Mouse (Mus musculus) right cerebral cortex, postnatal 10 days (tissue): ENCODE measurements around the gene Vmn1r207-ps.
"Not testable (repeated sequence)": the region's sequence is repeated elsewhere in the genome, so short reads cannot be mapped to it uniquely, and the experiment has no call there.

ENCODE experiments used
- DNase-seq, 2 experiments: peaks; one replicate each; pipeline ENCODE4 v3.0.0; 2021; ENCODE audit warnings: low spot score in 2 of 2

The Vmn1r207-ps gene

GRCm38 (mm10) chr13:22729529-22729928, at the start of gene Vmn1r207-ps:
Gene Vmn1r207-ps, minus strand, starts transcription at chr13:22729629.
- DNase-seq, result not testable (repeated sequence)

- not testable (repeated sequence) for DNase-seq
Observed at GRCm38 (mm10) chr13:22777300-22777699, 47.9 kb upstream of the Vmn1r207-ps start, which contains the start of gene Vmn1r208. Gene Vmn1r208, minus strand, starts transcription at chr13:22777400.

- DNase-seq, result not testable (repeated sequence)
Observed at GRCm38 (mm10) chr13:22771592-22771991, 42.2 kb upstream of the Vmn1r207-ps start.

GRCm38 (mm10) chr13:22747524-22747923, 18.1 kb upstream of the Vmn1r207-ps start:
- no peak for DNase-seq

GRCm38 (mm10) chr13:22706947-22707346, 22.5 kb downstream of the Vmn1r207-ps start:
- not testable (repeated sequence) for DNase-seq

- not testable (repeated sequence) for DNase-seq
Observed at GRCm38 (mm10) chr13:22702951-22703350, 26.5 kb downstream of the Vmn1r207-ps start.
